Mouse (Mus musculus) kidney, adult 8-10 months (tissue): Measurements from ENCODE around the gene Nipa2.

ENCODE experiments used
- DNase-seq, 2 experiments: peaks; one replicate each; pipeline ENCODE4 v3.0.0; 2022

The Nipa2 gene

GRCm38 (mm10) chr7:55962004-55962908, at the start of gene Nipa2:
Gene Nipa2 (minus strand): TSS chr7:55962476.
- peak; percentile 91 to 95 for DNase-seq

- no peak for DNase-seq
Measured at GRCm38 (mm10) chr7:56011018-56011333, 48.7 kb upstream of the Nipa2 start.

GRCm38 (mm10) chr7:56010318-56011017, 48.2 kb upstream of the Nipa2 start:
- peak in 1 of 2 experiments; percentile 15 for DNase-seq

- no peak for DNase-seq
Measured at GRCm38 (mm10) chr7:55998997-55999396, 36.7 kb upstream of the Nipa2 start.

GRCm38 (mm10) chr7:55995013-55995412, 32.7 kb upstream of the Nipa2 start:
- DNase-seq, result no peak

GRCm38 (mm10) chr7:55991858-55992257, 29.6 kb upstream of the Nipa2 start:
- no peak for DNase-seq

GRCm38 (mm10) chr7:55991129-55991528, 28.9 kb upstream of the Nipa2 start:
- DNase-seq, result peak in 1 of 2 experiments; percentile 18

- DNase-seq, result peak; percentile 38 to 81
Measured at GRCm38 (mm10) chr7:55986526-55987214, 24.4 kb upstream of the Nipa2 start.

- DNase-seq, result no peak
Measured at GRCm38 (mm10) chr7:55984754-55985153, 22.5 kb upstream of the Nipa2 start.

- DNase-seq, result no peak
Measured at GRCm38 (mm10) chr7:55983107-55983506, 20.8 kb upstream of the Nipa2 start.

GRCm38 (mm10) chr7:55982010-55982700, 19.9 kb upstream of the Nipa2 start:
- no peak for DNase-seq

GRCm38 (mm10) chr7:55981511-55981910, 19.2 kb upstream of the Nipa2 start:
- DNase-seq, result no peak

- no peak for DNase-seq
Measured at GRCm38 (mm10) chr7:55974429-55974828, 12.2 kb upstream of the Nipa2 start.

- DNase-seq, result no peak
Measured at GRCm38 (mm10) chr7:55969415-55969814, 7.1 kb upstream of the Nipa2 start.

- no peak for DNase-seq
Measured at GRCm38 (mm10) chr7:55968258-55968901, 6.1 kb upstream of the Nipa2 start.

- peak in 1 of 2 experiments; percentile 8 for DNase-seq
Measured at GRCm38 (mm10) chr7:55966866-55967460, 4.7 kb upstream of the Nipa2 start.

GRCm38 (mm10) chr7:55960506-55960905, 1.8 kb downstream of the Nipa2 start:
- DNase-seq, result no peak

GRCm38 (mm10) chr7:55959801-55960200, 2.5 kb downstream of the Nipa2 start:
- DNase-seq, result no peak

- no peak for DNase-seq
Measured at GRCm38 (mm10) chr7:55957916-55958315, 4.4 kb downstream of the Nipa2 start.

GRCm38 (mm10) chr7:55957178-55957577, 5.1 kb downstream of the Nipa2 start:
- no peak for DNase-seq

GRCm38 (mm10) chr7:55956054-55956453, 6.2 kb downstream of the Nipa2 start:
- DNase-seq, result no peak

GRCm38 (mm10) chr7:55938341-55938740, 23.9 kb downstream of the Nipa2 start:
- DNase-seq, result no peak
